Mouse (Mus musculus) bone marrow macrophage, adult 2 months (primary cell): ENCODE measurements at regions not wholly inside any gene's neighbourhood (a gene's known extent, or its start where the extent isn't known, plus 50 kb on each side); places are given as distances from the start of the nearest gene placed in this dataset.

ENCODE experiments used
- CTCF ChIP-seq: IDR thresholded peaks from 2 replicates; pipeline ENCODE4 v1.5.1; 2012; ENCODE audit warnings: low read depth, mild to moderate bottlenecking, low read length, moderate library complexity
- POLR2A ChIP-seq: IDR thresholded peaks from 2 replicates; pipeline ENCODE4 v1.6.1; 2012; ENCODE audit warnings: mild to moderate bottlenecking, low read depth, low read length, borderline replicate concordance

- TF ChIP-seq CTCF (no peak), POLR2A (no peak)
Observed at GRCm38 (mm10) chr5:24262146-24262545, 89.3 kb downstream of the Kcnh2 start.
